Mouse (Mus musculus) cerebellum, adult 2 months (tissue): ENCODE measurements around the gene Wdr24.

ENCODE experiments used
- CTCF ChIP-seq: fragments of 200-500 bp; IDR thresholded peaks from 2 replicates; pipeline ENCODE4 v1.5.1; 2011; ENCODE audit warnings: low read depth, mild to moderate bottlenecking, control low read depth, low read length, moderate library complexity, borderline replicate concordance; ENCODE audit not compliant: insufficient read depth
- POLR2A ChIP-seq: fragments of 200-500 bp; IDR thresholded peaks from 2 replicates; pipeline ENCODE4 v1.6.1; 2011; ENCODE audit warnings: low read length, control low read depth, borderline replicate concordance; ENCODE audit not compliant: insufficient read depth

DNA sequence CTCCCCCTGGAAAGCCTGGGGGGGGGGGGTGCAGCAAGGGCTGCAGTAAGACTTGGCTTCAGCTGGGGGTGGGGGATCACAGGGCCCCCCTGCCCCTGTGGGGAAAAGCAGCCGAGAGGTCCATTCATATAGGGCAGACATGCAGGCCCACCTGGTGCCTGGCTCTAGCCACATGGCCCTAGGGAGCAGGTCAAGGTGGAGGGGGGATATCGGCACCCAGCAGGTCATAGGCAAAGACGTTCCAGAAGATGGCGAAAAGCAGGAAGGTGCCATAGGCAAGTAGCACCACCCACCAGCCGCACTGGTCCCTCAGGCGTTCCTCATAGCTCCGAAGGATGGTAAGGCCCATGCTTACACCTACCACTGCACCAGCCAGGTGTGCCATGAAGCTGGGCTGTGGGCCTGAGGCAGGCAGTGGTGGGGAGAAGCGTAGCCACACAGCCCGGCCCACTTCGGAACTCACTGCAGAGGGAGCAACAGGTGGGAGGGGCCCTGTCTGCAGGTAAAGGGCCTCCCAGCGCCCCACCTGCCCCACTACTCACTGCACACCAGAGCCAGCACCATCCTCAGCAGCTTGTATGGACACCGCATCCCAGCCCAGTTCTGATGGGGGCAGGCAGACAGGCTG is 11.3 kb downstream of the Wdr24 start:
- TF ChIP-seq CTCF (no peak), POLR2A (no peak)
